Mouse (Mus musculus) lung, postnatal 36 days (tissue): ENCODE results near the gene Sfxn1.

Experiments used
- DNase-seq: peaks from one replicate; pipeline ENCODE4 v3.0.0; 2022; ENCODE audit warnings: mixed read lengths

Gene Sfxn1

DNA sequence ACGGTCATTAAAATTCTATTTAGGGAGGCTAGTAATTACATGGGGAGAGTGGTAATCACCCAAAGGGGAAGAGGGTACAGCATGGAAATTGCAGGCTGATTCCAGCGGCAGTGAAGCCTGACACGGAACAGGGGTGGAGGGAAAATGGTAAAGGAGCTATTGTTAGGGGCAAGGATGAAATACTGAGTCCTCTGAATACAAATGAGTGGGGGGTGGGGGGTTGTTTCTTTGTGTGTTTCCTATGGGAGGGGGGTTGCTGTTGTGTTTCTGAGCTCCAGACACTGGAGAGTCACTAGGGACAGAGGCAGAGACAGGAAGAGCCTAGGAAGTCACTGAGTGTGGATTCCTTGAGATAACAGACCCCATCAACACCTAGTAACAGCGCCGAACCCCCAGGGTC lies 72.1 kb downstream of the Sfxn1 start:
- DNase-seq = no peak

DNA sequence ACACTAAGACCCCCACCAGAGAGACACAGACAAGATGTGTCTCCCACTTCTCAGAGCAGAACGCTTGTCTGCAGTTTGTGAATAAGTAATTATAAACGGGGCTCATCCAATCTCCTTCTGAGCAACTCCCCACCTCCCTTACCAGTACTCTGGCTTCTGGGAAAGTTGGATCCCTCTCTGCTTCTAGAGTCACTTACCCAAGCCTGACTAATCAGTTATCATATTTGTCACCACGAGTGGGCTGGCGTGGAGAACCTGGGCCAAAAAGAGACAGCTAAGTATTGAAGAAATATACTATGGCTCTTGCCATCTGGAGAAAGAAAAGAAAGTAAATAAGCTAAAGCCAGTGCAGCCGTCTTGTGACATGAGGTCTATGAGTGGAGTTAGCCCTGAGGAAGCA lies 73.0 kb downstream of the Sfxn1 start:
- no peak for DNase-seq

DNA sequence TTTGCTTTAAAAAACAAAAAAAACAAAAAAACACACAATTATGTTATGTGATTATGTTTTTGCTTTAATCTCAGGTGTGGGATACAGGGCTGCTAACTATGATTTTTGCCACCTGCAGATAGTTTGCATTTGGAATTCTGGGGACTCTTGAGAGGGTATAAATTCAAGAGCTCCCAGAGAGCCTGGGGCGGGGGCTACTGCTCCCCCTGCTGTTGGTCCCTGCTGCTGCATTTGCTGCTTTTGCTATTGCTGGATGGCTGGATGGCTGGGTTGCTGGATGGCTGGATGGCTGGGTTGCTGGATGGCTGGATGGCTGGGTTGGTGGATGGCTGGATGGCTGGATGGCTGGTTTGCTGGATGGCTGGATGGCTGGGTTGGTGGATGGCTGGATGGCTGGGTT lies 75.7 kb downstream of the Sfxn1 start:
- DNase-seq = no peak

DNA sequence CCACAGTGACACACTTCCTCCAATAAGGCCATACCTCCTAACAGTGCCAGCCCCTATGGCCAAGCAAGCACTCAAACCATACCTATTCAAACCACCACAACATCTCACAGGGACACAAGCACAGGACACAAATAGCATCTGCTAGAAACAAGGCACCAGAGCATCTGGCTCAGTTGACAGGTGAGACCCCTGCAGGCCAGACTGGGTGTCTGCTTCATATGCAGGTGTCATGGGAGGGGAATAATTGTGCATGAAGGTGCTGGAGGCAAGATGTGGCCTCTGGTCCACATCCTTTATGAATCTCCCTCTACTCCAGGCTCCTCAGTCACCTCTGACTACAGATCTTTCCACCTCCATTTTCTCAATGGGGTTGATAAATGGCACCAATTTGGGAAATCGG lies 80.8 kb downstream of the Sfxn1 start:
- DNase-seq = no peak

DNA sequence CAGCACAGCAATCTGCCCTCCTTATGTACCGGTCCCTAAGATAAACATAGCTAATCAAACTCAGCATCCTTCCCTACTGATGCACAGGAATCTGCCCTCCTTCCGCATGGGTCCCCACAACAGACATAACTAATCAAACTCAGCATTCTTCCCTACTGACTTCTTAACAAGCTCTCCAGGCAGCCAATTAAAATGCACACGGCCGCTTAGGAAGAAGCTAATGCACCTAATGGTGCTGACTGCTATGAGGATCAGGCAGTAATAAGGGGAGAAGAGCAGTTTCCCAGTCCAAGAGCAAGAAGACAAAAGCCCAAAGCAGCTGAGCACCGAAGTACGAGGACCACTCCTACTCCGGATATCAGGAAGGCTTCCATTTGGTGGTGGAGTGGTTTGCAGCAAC lies 81.2 kb downstream of the Sfxn1 start:
- no peak for DNase-seq

DNA sequence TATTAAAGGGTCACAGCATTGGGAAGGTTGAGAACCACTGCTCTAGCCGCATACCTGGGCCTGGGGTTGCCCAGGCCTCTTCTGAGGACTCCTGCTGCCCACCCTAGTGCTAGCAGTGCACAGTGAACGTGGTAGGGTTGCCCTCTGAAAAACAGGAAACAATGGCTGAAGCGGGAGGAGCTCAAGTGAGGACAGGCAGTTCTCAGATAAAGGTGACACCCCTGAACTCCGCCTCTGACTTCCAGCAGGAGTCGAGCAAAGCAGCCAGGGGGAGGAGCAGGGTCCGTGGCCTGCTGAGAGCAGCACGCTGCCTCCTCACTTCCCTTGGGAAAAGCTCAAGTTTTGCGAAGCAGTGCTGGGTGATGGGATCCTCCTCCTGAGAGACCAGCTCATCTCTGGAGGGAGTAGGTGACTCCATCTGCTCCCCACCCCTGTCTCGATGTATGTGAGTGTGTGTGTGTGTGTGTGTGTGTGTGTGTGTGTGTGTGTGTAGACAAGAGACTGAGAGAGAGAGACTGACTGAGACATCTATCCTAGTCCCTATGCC lies 82.1 kb downstream of the Sfxn1 start:
- DNase-seq = no peak

DNA sequence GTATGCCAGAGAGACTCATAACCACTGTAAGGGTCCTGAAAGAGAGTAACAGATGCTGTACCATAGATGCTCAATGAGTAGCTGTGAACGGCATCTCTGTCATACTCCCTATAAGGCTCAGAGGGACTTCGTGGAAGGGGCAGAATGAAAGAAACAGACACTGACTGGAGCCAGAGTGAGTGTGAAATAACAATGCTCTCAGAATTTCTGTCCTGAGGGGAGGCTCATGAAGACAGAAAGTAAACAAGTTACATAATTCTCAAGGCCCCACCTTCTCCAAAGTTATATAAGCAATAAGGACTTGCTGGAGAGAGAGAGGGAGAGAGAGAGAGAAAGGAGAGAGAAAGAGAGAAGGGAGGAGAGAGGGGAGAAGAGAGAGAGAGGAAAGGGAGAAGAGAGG lies 84.2 kb downstream of the Sfxn1 start:
- no peak for DNase-seq
